Mouse (Mus musculus) ES-Bruce4 (cell line): ENCODE results near the gene Trhr2.

Source experiments
- CTCF ChIP-seq: IDR thresholded peaks from one replicate; pipeline ENCODE4 v1.8.1; 2011; ENCODE audit warnings: low read depth, low read length
- POLR2A ChIP-seq: IDR thresholded peaks from one replicate; pipeline ENCODE4 v1.8.1; 2011; ENCODE audit warnings: low read length; ENCODE audit not compliant: insufficient read depth

DNA sequence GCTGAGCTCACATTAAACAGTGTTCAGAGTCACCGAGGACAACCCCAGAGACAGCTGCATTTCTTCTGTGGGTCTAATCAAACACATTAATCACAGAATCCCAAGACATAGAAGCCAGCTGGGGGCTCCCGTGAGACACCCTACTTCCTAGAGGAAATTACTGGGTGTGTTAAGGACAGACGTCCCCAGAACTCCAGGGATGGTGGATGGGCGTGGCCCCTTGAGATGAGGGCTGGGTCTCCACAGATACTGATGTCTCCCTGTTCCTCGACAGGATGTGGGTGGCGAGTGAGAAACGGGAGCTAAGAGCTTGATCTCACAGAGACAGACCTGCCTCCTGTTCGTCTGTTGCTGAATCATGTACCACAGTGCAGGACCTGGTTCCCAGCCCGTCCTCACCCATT, 17.7 kb downstream of the Trhr2 start:
- no peak for TF ChIP-seq CTCF
- TF ChIP-seq POLR2A = no peak
